Mouse (Mus musculus) frontal cortex, adult 2 months (tissue): ENCODE data around the gene Rps15a. TPM values are rescaled to one million over a fixed set of nuclear protein-coding genes. Genes with fewer than 3 reads are reported as not detected.

Source experiments
- DNase-seq, 2 experiments: peaks; one replicate each; pipeline ENCODE4 v3.0.0; 2022; ENCODE audit warnings: low spot score in 1 of 2; ENCODE audit errors: extremely low spot score in 1 of 2
- polyA plus RNA-seq: library from polyadenylated mRNA; depleted of rRNA; stranded (reverse); fragments of >200 nt; gene quantifications from 2 replicates; pipeline ENCODE4 v1.2.3, GENCODE M21; 2012; rRNA removed

The Rps15a gene
- polyA plus RNA-seq, 1 experiment, result 1,363 TPM

- DNase-seq, result no peak
Measured at GRCm38 (mm10) chr7:118116787-118117538, 975 bp upstream of the Rps15a start.

GRCm38 (mm10) chr7:118115533-118115876 is 483 bp downstream of the Rps15a start:
- DNase-seq, result no peak

GRCm38 (mm10) chr7:118113541-118114297 is 2.3 kb downstream of the Rps15a start:
- no peak for DNase-seq

DNA sequence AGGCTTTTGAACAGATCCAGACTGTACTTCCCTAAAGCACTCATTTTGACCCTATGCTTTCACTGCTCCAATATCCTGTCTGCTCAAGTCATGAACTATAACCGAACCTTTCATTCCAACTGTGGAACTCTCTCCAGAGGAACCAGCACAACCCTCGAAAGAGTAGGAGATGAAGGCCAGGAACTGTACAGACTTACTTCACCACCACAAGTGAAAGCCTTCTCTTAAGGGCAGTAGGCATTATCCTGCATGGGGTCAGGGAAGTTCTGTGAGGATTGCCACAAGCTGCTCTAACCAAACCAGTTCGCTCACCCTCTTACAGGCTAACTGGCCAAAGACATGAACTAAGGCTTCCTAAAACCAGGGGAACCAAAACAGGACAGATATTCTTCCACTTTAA is 4.9 kb downstream of the Rps15a start:
- no peak for DNase-seq

- DNase-seq, result no peak
Measured at GRCm38 (mm10) chr7:118107671-118108070, 8.3 kb downstream of the Rps15a start.

- peak in 1 of 2 experiments; percentile 45 for DNase-seq
Measured at GRCm38 (mm10) chr7:118104458-118105052, 11.4 kb downstream of the Rps15a start.

- DNase-seq, result no peak
Measured at GRCm38 (mm10) chr7:118103462-118104379, 12.3 kb downstream of the Rps15a start.

DNA sequence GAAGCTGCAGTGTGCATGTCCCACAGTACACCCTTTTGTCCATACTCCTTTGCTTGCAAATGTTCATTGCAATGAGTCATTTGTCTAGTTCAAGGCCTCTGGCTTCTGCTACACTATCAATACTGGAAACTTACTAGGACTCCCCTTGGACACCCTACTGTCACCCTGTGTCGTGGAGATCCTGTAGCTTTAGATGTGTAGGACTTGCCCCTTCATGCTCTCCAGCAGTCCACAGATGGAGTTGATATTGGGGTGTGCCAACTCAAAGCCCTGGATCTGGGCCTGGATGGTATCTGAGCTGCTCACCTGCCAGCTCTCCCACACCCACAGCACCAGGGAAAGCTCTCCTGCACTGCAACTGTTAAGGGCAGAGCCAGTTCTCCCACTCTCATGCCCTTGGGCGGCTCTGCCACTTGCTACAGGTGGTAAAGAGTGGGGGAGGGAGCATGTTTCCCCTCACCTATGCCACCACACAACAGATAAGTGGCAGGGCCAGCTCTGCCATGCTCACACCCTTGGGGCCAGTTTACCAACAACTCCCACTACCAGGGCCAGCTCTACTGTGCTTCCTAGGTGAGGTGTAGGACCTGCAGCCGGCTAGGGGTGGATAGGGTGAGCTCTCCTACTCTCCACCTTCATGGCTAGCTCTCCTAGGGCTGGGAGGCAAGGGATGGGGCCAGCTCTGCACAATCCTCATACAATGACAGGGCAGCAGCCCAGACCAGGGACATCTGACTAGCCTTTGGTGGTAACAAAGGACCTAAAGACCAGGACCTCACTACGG is 13.1 kb downstream of the Rps15a start:
- no peak for DNase-seq

- DNase-seq, result peak in 1 of 2 experiments; percentile 72
Measured at GRCm38 (mm10) chr7:118102231-118102630, 13.8 kb downstream of the Rps15a start.

DNA sequence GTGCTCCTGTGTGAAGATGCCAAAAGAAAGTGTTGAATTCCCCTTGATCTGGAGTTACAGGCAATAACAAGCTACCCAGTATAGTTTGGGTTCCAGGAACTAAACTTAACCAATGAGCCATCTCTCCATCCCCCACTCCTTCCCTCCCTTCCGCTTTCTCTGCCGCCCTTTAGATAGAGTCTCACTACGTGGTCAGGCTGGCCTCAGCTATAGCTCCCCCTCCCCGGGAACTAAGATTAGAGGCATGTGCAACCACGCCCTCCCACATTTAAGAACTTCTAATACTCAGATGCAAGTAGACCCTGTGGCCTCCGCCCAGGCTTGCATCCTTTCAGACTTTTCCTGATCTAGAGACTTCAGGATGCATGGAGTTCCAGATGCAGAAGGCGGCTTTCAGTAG is 18.4 kb downstream of the Rps15a start:
- no peak for DNase-seq

GRCm38 (mm10) chr7:118079987-118080386 is 36.0 kb downstream of the Rps15a start:
- DNase-seq, result no peak

GRCm38 (mm10) chr7:118079097-118079496 is 36.9 kb downstream of the Rps15a start:
- DNase-seq, result no peak

- peak; percentile 28 to 55 for DNase-seq
Measured at GRCm38 (mm10) chr7:118067261-118067660, 48.7 kb downstream of the Rps15a start.

- no peak for DNase-seq
Measured at GRCm38 (mm10) chr7:118056300-118056699, 59.7 kb downstream of the Rps15a start.

Other genes with a start within 250 kb of the Rps15a start
- 251 and 293 TPM in 2 replicates for gene Arl6ip1, start 13.5 kb upstream of the Rps15a start, polyA plus RNA-seq
- gene Smg1, start 127.5 kb upstream of the Rps15a start, polyA plus RNA-seq, result 47.3 and 68.9 TPM in 2 replicates